Mouse (Mus musculus) splenic B cell, adult 2 months (primary cell): ENCODE data around the gene Nudt9.
A peak's percentile ranks its signal among the peaks of the same experiment; 100 is the strongest.

Experiments used
- DNase-seq: peaks from one replicate; pipeline ENCODE4 v3.0.0-alpha.2; 2011; ENCODE audit warnings: low read depth, low spot score
- H3K27me3 ChIP-seq: 2 replicates; pipeline ENCODE4 v1.6.1; 2012; ENCODE audit warnings: mild to moderate bottlenecking, low read length, moderate library complexity, mixed read lengths; ENCODE audit not compliant: control insufficient read depth, poor library complexity, insufficient read depth, severe bottlenecking
- H3K36me3 ChIP-seq: 2 replicates; pipeline ENCODE4 v1.6.1; 2012; ENCODE audit warnings: mild to moderate bottlenecking, low read length, moderate library complexity, mixed read lengths; ENCODE audit not compliant: control insufficient read depth, poor library complexity, insufficient read depth, severe bottlenecking

Nudt9 gene

DNA sequence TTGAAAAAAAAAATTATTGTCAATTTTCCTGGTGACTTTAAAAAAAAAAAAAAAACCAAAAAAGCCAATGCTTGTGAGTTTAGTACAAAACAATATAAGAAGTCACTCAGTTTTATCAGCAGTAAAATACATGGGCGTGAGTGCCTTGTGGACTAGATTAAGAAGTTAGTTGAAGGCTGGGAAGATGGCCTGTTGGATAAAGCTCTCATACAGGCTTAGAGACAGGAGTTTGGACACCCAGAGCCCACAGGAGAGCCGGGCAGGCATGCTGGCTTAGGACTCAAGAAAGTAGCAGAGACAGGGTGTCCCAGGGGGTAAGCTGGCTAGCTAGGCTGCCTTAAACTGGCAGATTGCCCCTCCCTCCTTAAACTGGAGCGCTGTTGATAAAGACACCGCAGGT, 8.8 kb downstream of the Nudt9 start:
- Histone ChIP-seq H3K27me3 (no peaks in the 10 kb centered on the region), H3K36me3 (peaks cover 2% of the 10 kb centered on the region)
- no peak for DNase-seq

DNA sequence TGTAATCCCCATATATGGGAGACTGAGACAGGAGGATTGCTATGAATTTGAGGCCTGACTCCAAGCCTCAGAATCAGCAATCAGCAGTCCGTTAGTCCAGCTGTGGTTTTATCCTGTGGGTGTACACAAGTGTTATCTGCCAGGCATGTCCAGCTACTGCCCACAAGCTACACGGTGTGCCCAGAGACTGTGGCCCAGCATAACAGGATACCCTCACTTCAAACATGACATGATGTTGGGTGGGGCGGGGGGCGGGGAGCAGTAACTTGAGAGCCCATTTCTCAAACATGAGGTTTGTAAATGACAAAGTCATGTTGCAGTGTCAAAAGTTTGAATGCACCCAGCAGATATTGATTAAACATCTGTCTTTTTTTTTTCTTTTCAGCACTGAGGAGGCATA, 9.7 kb downstream of the Nudt9 start:
- DNase-seq, result no peak
- Histone ChIP-seq H3K27me3 (no peaks in the 10 kb centered on the region), H3K36me3 (peaks cover 2% of the 10 kb centered on the region)

DNA sequence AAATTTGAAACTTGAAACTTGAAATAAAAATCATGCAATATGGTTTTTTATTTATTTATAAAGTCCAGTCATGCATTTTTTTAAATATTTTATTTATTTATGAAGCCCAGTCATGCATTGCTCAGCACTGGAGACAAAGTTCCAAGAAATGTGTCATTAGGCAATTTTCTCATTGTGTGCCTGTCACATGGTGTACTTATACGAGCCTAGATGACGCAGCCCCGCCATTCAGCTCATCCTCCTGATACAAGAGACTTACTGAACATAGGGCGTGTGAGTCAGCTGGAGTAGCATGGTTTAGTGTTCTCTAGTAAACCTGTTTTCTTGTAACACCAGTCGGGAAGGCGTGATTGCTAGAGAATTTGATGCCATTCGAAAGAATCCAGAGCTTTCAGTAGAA, 10.2 kb downstream of the Nudt9 start:
- Histone ChIP-seq H3K27me3 (no peaks in the 10 kb centered on the region), H3K36me3 (peaks cover 2% of the 10 kb centered on the region)
- no peak for DNase-seq

DNA sequence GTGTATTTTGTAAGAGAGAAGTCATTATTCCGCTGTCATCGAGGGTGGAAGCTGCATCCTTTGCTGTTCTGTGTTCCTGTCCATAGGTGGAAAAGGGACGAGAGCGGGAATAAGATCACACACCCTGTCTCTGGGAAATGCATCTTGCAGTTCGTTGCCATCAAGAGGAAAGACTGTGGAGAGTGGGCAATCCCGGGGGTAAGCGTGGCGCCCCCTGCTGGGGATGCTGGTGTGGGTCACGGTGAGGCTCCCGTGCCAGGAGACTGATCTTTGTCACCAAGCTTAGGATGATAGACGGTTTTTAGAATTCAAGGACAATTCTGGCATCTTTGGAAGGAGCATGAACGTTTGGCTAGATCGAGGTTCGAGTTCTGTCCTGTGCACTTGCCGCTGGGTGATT, 11.9 kb downstream of the Nudt9 start:
- DNase-seq, result peak; percentile 70
- H3K36me3 ChIP-seq, result peaks cover 4% of the 10 kb centered on the region

DNA sequence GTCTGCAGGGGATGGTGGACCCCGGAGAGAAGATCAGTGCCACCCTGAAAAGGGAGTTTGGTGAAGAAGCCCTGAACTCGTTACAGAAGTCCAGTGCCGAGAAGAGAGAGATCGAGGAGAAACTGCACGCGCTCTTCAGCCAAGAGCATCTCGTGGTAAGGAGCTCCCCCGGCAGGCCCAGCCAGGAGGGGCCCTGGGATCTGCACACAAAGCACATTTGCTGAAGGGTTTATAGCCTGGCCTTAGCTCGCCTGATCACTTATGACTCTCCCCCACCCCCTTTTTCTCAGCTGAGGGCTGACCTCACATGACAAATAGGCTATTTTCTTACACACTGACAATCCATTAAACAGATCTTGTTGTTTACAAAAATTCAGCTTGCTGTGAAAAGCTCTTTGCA, 13.5 kb downstream of the Nudt9 start:
- peaks cover 7% of the 10 kb centered on the region for H3K36me3 ChIP-seq
- DNase-seq, result no peak
- H3K27me3 ChIP-seq, result no peaks in the 10 kb centered on the region

More for the DNA sequence above, 11.9 kb downstream of the Nudt9 start:
- no peaks in the 10 kb centered on the region for H3K27me3 ChIP-seq

DNA sequence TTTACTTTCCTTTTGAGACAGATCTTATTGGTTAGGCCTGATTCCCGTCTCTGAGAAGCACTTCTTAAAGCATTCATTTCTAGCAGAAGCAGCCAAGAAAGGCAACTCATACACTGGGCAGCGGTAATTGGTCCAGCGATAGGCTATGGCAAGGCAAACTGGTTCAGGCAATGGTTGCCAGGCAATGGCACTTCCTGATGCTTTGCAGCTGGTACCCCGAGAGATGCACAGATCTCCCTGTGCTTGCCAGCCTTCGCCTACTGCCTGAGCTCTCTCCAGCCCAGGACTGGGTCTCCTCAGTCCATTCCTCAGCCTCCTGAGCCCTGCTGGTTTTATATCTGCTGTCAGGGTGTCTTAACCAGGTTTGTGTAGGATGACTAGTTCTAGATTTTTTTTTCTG, 14.3 kb downstream of the Nudt9 start:
- no peaks in the 10 kb centered on the region for H3K27me3 ChIP-seq
- DNase-seq, result no peak
- H3K36me3 ChIP-seq, result peaks cover 11% of the 10 kb centered on the region

DNA sequence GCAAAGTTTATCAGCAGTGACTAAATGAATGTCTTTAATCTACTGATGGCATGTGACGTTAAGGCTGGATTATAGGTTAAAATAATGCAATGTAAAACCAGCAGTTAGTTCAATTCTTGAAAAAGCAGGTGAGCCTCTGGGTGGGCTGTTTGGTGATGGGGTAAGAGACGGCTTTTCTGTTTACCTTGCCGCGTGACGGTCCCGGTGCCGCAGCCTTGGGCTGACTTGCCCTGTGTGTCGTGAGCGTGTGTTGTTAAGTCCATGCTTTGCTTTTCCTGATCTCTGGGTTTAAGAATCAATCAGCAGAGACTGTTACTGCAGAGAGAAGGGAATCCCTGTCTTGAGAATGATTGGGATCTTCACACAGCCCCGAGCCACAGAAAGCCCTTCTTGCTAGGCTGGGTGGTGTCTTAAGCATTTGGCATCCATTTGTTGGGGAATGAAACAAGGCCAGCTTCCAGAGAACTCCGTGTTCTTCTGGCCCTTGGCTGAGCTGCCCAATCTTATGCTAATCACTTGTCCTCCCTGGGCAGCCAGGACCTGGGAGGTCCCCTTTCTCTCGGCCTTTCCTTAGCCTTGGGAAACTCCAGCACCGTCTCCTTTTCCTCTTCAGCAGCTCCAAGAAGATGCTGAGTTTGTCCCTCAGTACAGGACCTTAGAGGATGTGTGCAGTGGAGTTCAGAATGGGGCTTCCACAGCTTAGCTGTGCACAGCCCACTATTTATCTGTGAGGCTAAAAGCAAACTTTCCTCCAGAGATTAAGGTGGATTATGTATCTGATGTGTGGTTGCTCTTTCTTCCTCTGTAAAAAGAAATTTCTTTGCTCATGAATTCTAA, 16.0 kb downstream of the Nudt9 start:
- DNase-seq, result no peak
- Histone ChIP-seq H3K27me3 (no peaks in the 10 kb centered on the region), H3K36me3 (peaks cover 11% of the 10 kb centered on the region)

DNA sequence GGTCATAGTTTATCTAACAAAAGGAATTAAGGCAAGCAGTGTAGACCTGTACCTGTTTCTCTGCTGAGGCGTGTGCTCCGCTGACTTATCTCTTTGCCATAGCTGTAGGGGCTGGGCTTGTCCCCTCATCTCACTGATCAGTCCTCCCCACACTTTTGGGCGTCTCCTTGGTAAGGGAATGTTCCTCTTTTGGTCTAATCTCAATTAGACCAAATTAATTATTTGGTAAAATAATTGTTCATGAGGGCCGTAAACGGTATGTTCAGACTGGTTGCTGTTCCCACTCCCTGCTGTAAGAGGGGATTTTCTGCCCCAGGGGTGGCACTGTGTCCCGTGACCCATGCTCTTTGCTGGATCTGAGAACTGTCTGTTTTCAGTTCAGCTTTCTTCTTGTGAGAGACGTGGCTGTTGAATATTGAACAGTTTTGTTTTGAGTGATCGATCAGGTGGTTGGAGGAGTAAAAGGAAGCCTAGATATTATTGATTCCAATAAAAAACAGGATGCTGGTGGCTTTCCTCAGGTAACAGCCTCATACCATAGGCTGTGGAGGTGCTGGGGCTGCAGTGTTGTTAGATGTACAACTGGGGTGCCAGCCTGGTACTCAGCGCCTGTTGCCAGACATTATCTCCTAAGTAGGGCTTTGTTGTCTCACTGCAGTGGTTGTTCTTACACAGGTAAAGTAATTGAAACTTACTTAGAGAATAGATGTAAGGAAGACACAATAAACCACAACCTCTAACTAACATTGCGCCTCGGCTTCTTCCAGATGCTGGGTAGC, 16.9 kb downstream of the Nudt9 start:
- Histone ChIP-seq H3K27me3 (no peaks in the 10 kb centered on the region), H3K36me3 (peaks cover 11% of the 10 kb centered on the region)
- no peak for DNase-seq

DNA sequence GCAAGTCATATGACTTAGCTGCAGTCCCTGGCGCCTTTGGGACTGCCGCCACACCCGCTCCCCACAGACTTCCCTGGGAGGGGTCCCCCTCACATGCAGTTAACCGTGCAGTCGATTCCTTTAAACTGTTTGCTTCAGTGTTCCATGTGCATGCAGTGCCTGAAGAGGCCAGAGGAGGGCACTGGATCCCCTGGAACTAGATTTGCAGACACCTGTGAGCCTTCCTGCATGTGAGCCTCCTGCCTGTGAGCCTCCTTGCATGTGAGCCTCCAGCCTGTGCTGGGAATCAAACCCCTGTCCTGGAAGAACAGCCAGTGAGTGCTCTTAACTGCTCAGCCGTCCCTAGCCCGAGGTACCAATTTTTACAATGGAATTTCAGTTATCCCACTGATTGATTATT, 22.6 kb downstream of the Nudt9 start:
- peak; percentile 51 for DNase-seq
- peaks cover 4% of the 10 kb centered on the region for H3K36me3 ChIP-seq
- H3K27me3 ChIP-seq, result no peaks in the 10 kb centered on the region

DNA sequence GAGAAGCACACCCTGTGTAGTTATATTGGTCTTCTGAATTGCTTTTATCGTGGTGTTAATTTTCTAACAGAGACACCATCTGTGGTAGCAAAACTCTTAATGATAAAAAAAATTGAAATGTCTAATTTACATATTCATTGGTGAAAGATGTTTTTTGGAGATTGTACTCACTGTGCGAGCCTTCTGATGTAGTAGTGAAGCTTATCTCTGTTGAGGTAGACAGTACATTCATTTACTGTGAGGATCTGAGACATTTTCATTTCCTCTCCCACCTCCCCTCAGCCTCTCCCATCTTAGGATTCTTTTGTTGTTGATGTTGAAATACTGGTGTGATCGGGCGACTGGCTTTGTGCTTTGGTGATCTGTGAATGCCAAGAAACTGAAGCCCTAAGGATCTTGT, 24.9 kb downstream of the Nudt9 start:
- Histone ChIP-seq H3K27me3 (no peaks in the 10 kb centered on the region), H3K36me3 (no peaks in the 10 kb centered on the region)
- DNase-seq, result no peak

DNA sequence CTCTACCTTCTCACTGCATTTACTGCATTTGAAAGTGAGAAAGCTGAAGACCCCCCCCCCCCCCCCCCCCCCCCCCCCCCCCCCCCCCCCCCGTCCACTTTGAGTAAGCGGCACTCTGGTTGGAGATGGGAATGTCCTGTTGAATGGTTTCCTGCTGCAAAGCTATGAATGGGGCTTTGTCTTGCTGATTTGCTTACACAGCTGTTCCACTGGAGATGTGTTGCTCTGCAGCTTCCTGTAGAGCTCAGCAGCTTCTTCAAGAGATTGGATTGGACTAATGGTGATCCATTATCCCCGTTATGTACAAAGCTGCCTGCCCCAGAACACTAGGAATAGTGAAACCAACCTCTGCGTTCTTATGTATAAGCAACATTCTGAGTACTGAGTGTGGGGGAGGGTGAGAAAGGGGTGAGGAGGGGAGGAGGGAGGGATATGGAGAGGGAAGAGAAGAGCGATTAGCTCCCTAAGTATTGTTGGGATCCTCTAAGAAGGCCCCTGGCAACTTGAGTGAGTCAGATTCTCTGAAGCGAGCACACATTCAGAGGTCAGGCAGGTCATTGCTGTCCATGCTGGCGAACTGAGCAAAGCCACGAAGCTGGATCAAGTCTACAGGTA, 26.3 kb downstream of the Nudt9 start:
- DNase-seq, result no peak
- H3K27me3 ChIP-seq, result no peaks in the 10 kb centered on the region
- no peaks in the 10 kb centered on the region for H3K36me3 ChIP-seq

DNA sequence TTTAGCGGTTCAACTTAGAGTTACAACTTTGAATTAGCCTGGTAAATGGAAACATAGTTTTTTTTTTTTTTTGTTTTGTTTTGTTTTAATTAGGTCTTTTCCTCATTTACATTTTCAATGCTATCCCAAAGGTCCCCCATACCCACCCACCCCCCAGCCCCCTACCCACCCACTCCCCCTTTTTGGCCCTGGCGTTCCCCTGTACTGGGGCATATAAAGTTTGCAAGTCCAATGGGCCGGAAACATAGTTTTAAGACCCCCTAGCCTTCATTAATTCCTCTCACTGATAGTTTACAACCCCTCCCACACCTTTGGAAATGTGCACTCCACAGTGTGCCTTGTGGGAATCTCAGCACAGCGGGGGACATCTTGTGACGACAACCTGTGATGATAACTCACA, 27.5 kb downstream of the Nudt9 start:
- no peak for DNase-seq
- Histone ChIP-seq H3K36me3 (no peaks in the 10 kb centered on the region), H3K27me3 (no peaks in the 10 kb centered on the region)

DNA sequence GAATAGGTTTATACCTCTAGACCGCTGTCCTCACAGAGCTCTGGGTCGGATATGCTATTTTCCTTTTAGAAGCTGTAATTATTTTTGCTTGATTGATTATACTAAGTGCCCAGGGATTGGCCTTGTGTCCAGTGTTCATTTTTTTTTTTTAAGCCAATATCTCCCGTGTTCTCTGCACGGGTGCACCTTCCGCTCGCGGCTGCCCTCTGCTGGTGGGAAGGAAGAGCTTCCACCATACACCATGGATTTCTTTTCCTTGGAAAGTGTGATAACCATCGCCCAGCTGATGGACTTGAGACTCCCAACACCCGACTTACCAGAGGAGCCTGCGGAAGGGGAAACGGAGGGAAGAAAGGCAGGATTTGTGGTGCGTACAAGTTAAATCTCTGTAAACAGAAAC, 28.3 kb downstream of the Nudt9 start:
- Histone ChIP-seq H3K36me3 (no peaks in the 10 kb centered on the region), H3K27me3 (no peaks in the 10 kb centered on the region)
- peak; percentile 68 for DNase-seq

DNA sequence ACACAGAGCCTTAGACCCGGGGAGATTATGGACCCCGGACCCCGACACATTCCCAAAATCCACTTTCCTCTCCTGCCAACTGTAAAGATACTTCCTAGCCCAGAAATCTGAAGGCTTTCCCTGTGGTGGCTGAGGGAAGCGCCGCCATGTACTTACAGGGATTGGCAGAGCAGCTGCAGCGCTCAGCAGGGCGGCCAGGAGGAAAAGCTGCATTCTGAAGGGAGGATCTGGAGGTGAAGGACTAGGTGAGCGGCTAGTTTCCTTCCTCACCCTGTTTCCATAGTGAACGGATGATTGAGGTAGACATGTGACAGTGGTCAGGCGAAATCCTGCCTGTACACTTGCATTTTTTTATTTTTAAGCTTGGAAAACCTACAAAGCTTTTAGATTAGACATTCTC, 30.3 kb downstream of the Nudt9 start:
- no peaks in the 10 kb centered on the region for H3K36me3 ChIP-seq
- no peaks in the 10 kb centered on the region for H3K27me3 ChIP-seq
- DNase-seq, result no peak

DNA sequence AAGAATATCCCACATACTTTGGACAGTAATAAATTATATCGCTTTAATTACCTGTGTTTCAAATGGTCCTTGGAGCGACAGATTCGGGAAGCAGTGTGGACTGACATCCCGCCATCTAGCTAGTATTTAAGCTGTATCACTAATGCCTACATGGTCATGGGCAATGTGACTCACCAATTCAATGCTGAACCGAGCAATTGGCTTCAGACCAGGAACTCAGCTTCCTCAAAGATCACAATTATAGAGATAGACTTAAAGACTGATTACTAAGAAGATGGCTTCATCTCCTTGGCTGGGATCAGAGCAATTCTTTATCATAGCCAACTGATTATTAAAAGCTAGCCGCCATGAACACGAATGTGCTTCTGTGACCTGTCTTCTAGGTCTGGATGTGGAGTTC, 31.4 kb downstream of the Nudt9 start, which contains the start of gene Gm17660:
Gm17660 (minus strand) TSS at position 101 of the 400 bp plus-strand sequence.
- Histone ChIP-seq H3K36me3 (no peaks in the 10 kb centered on the region), H3K27me3 (no peaks in the 10 kb centered on the region)
- DNase-seq, result no peak
